Mouse (Mus musculus) yolk sac, embryonic 10.5 days (tissue): ENCODE results near the gene Chmp5.
A peak's percentile ranks its signal among the peaks of the same experiment; 100 is the strongest.
"Not testable (repeated sequence)": the region's sequence is repeated elsewhere in the genome, so short reads cannot be mapped to it uniquely, and the experiment has no call there.

Experiments
- DNase-seq: peaks from one replicate; pipeline ENCODE4 v3.0.0-alpha.2; 2017; ENCODE audit warnings: low spot score

Chmp5 gene

DNA sequence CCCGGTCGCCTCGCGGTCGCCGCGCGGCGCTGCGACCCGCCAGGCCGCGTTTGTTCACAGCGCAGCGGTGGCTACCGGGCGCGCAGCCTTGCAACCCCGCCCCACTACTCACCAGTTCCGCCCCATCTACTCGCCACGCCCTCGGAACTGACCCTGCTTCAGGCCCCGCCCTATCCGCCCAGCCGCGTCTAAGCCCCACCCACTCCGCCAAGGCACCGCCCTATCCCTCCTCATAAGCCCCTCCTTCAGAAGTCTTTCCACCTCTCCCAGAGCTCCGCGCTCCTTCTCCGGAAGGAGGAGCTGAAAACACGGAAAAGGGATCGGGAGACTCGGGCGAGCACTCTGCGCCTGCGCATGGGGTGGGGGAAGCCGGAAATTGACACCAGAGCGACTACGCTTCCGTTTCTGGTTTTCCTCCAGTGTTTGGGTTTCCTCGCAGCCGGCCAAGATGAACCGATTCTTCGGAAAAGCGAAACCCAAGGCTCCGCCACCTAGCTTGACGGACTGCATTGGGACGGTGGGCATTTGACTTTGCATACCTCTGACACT lies at the start of gene Chmp5, which contains the start of gene Bag1:
TSS of gene Chmp5 (plus strand) at position 248 of the 549 bp plus-strand sequence.
TSS of gene Bag1 (minus strand) at position 135 of the 549 bp plus-strand sequence.
- DNase-seq, result peak; percentile 100

DNA sequence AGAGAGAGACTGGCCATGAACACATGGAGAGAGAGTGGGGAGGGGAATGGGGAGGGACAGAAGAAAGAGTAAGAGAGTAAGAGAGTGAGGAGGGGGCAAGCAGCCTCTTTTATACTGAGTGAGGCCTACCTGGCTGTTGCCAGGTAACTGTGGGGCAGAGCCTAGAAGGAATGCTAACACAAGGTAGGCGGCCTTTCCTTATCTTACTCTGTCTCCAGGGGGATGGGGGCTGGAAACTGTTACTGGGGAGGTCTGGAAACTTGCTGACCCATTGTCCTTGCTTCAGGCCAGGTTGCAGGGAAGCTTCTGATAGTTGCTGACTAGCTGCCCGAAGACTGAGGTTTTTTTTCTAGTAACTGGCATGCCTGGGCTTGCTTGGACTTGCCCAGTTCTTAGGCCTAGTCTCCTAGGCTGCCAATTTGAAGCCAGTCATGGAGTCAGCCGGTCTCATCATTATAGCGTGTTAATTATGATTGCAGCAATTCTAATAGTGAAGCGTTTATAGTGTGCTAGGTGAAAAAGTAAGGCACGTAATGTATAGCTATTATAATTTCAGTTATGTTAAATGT lies 49.6 kb upstream of the Chmp5 start:
- peak; percentile 79 for DNase-seq

DNA sequence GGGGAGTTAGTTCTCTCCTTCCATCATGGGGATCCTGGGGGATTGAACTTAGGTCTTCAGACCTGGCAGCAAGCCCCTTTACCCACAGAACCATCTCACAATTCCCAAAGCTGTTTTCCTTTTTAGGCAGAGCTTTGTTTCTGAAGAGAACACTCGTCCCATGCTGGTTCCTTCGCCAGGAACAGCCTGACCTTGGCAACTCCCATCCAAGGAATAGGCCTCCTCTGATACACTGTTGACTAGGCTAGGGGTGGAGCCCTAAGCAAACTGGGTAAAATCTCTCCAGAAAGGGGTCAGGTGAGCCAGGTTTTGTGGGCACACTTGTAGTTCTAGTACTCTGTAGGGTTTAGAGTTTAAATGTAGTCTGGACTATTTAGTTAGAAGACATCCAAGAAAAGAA lies 48.9 kb upstream of the Chmp5 start:
- DNase-seq, result no peak

DNA sequence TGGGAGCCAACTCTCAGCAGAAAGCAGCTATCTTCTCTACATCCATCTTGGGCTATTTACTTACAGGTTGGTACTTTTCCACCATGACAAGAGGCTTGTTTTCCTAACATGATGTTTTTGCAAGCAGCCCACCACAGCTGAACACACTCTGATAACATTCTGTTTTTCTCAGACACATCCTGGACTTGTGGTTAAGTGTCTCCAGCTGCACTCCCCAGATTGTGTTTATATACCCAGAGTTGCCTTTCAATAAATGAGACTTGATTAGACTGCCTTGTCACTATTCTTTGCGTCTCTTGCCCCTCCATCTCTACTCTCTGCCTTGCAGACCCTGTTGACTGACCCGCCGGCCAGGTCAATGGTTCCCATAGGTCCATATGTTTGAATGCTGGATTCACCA lies 48.1 kb upstream of the Chmp5 start:
- no peak for DNase-seq

DNA sequence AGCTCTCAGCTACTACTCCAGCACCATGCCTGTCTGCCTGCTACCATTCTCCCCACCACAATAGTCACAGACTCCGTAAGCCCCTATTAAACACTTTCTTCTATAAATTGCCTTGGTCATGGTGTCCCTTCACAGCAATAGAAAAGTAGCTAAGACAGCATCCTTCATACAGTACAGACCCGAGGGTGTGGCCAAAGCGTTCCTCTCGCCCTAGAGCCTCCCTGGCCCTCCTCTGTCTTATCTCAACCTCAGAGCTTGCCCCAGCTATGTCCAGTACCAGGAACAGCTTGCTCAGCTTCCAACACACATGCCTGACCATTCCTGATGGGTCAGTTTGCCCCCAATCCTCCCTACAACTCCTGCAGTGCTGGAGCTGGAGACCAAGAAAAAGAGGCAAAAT lies 47.6 kb upstream of the Chmp5 start:
- DNase-seq, result no peak

DNA sequence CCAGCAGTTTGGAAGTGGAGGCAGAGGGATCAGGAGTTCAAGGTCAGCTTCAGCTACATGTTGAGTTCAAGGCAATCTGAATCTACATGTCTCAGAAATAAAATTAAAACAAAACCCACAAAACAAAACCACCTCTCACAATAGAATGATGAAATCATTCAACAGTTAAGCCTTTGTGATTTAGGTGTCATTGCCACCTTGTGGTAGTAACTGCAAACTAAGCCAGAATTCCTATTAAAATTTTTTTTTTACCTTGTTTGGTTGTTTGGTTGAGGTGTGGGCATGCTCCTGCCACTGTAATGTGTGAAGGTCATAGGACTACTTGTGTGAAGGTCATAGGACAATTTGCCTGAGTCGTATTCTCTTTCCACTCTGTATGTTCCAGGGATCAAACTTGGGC lies 41.9 kb upstream of the Chmp5 start:
- no peak for DNase-seq

DNA sequence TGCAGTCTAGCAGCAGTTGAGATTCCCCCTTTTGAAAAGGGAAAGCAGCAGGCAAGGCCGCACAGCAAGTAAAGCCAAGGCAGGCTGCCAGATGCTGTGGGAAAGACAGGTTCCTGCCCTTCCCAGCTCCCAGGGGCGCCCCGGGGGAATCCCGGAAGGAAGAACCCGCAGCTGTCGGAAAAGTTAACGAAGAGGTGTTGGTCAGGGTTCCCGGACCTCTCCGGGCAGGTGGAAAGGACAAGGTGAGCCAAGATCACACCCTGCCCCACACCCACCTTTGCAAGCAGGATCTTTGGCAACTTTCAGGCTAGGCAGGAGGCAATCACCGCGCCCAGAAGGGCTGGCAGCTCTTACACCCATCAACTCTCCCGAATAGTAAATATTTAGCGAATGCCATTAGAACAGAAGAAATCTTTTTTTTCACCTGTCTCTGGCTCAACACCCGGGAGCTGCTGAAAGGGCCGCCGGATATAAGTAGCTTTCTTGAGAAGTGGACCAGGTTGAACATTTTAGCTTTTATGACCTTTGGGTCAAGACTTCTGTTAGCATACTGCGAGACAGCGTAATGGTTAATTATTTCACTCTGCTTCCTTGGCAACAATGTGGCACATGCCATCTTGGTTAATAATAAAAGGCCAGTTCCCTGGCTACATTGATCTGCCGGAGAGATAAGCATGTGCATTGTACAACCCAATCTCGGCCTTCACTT lies 39.8 kb upstream of the Chmp5 start:
- peak; percentile 25 for DNase-seq

DNA sequence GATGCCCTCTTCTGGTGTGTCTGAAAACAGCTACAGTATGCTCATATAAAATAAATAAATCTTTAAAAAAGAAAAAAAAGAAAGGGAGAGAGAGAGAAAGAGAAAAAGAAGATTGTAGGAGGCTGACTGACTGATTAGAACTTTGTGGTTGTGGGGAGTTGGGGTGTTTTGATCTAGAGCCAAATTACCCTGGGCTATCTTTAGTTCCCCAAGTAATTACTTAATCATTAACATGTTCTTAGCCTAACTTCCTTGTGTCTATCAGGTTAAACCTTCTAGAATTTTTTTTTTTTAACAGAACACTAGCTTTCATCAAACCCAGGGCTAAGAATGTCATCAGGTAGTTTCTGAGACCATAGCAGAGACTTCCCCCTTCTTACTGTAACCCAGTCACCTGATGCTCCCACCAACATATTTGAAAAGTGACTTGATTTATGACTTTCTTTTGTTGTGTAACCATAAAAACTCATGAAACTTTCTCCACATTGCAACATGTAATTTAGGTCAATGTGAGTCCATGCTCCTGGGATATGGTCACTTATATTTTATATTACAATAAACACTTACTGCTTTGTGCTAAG lies 33.8 kb upstream of the Chmp5 start:
- DNase-seq, result no peak

DNA sequence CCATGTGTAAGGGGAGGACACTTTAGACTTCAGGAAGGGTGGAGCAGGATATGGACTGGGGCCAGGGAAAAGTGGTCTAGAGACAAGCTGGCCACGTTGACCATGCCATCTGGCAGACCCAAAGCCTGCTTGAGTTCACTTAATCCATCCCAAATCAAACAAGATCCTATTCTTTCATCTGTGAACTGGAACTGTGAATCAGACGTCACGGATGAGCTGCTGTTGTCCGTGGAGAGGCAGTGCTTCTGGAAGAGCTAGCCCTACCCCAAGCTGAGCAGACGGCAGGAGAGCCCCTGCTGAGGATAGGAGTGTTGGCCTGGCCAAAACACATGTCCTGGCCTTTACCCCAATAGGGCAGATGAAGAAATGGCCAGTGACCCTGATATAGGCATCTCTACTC lies 32.3 kb upstream of the Chmp5 start:
- no peak for DNase-seq

DNA sequence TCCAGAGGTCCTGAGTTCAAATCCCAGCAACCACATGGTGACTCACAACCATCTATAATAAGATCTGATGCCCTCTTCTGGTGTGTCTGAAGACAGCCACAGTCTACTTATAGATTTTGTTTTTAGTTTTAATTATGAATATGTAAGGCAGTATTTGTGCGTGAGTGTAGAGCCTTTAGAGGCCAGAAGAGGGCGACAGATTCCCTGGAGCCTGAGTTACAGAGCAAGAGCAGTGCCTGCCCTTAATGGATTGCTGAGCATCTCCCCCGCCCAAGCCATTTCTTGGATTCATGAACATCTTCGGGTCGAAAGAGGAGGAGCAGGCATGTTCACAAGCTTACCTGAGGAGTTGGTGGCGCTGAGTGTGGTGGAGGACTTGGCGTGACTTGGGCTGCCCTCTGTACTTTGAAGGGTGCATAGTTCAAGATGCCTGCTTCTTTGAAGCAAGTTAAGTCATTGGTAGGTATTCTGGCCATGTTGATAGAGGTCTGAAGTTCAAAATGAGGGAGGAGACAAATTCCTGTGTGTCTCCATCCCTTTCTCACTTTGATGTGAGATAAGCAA lies 31.5 kb upstream of the Chmp5 start:
- no peak for DNase-seq

DNA sequence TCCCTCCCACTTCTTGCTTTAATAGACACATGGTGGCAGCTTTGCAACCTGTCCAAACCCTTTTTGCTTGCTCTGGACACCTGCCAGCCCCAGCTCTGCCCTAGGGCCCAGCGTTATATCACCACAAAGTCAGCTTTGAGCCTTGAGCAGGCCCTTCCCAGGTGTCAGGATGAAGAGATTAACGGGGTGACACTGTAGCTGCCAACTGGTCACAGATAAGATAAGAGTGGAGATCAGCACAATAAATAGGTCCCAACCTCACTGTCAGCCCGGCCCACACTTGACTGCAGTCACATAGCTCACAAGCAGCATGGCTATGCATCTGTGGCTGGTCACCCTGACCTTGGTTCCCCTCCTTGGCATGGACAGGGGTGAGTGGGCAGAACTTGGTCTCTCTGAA lies 28.4 kb upstream of the Chmp5 start, which contains the start of gene Spink4:
TSS of gene Spink4 (plus strand) at position 268 of the 400 bp plus-strand sequence.
- no peak for DNase-seq

DNA sequence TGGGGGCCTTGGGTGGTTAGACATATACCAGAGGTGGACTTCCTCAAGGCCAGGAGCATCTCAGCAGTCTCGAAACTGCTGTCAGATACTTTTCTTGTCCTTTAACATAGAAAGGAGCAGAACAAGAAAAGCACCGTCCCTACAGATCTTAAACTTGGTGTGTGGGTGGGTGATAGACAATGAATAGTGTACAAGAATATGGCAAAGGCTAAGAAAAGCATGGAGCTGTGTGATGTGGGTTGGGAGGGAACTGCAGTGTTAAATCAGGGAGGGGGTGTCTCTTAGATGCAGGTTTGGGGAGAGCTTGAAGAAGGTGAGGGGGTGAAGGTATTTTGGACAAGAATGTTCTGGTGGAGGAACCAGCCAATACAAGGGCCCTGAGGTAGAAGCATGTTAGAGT lies 27.6 kb upstream of the Chmp5 start:
- no peak for DNase-seq

DNA sequence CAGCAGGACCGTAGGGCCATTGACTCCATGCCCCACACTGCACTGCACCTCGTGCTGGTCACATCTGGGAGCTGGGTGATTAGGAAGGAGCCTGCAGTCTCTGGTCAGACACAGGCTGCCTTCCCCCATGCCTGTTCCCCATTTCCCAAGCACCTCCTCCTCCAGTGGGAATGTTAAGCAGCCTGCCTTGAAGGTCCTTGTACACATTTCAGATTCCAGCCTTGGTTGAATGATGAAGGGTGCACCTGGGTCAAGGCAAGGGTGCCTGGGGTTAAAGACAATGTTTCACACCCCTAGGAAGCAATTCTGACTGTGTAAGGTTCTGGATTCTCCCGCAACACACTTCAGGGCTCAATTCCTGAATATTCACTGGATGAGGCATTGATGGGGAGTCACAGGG lies 26.9 kb upstream of the Chmp5 start:
- no peak for DNase-seq

DNA sequence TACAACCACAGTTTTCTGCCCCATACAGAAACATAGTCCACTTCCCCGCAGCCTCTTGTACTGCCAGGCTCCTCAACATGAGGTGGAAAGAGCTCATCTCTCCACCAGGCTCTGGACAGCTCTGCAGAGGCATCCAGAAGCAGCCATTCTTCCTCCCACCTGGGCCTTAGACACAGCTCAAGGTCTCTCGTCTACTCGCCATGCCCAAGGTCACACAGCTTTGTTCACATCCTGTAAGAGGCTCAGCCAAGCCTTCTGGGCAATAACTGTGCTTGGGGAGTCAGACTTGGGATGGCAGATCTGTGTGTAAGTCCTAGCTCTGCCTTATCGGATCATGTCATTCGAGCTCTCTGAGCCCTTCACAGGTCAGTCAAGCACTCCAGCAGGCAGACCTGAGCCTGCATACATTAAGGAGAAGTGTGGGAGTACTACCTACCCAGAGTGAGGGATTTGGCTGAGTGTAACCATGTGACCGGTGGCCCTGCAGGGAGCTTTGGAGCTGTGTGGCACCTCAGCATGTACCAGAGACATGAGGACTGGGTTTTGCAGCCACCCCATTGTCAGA lies 25.0 kb upstream of the Chmp5 start:
- DNase-seq, result no peak

DNA sequence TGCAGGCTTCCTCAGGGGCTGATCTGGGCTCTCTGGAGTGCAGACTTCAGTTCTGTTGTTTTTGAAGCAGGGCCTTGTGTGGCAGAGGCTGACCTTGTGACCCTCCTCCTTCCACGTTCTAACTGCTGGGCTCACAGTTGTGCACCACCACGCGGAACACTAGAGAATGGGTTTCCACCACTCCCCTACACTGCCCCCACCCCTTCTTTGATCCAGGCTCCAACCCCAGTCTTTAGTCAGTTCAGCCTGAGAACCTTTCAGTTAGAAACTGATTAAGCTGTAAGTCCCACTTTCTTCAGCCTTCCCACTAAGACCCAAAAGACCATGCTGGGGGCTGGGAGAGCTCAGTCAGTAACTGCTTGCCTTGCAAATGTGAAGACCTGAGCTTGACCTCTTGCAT lies 22.6 kb upstream of the Chmp5 start:
- no peak for DNase-seq

DNA sequence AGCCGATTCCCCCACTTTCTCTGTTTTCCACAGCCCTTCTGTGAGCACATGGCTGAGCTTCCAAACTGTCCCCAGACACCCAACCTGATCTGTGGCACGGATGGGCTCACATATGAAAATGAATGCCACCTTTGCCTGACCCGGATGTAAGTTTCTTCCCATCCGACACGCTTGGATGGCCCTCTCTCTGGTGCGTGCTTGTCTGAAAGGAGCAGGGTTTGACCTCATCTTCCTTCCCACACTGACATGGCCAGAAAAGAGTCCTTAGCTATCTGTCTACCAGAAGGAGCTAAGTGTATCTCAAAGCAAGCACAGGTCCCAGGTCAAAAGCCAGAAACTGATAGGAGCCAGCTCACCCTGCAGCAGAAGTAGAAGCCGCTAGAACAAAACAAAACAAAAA lies 19.2 kb upstream of the Chmp5 start:
- DNase-seq, result no peak

DNA sequence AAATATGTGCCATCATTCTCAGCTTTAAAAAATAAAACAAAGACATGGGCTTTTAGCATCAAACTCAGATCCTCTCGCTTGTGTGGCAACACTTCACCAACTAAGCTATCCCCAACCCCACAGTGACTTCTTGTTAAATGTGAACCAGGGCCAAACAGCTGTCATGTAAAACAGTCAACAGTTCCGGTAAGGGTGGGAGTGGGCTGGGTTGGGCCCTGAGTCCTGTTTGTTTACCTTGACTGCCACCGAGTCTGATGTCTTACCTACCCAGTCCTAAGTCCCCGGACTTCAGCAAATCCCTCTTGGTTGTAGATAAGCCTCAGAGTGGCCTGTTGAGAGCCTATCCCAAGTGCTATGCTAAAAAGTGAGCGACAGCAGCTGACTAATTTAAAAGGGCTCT lies 14.5 kb upstream of the Chmp5 start:
- peak; percentile 32 for DNase-seq

DNA sequence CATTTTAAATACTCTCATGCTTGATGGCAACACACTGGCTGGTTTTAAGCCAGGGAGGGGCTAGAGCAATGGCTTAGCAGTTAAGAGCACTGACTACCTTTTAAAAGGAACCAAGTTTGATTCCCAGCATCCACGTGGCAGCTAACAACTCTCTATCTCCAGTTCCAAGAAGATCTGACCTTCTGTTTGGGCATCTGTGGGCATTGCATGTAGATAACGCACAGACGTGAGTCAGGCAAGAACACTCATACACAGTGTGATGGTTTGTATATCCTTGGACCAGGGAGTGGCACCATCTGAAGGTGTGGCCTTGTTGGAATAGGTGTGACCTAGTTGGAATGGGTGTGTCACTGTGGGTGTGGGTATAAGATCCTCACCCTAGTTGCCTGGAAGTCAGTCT lies 13.8 kb upstream of the Chmp5 start:
- DNase-seq, result not testable (repeated sequence)

DNA sequence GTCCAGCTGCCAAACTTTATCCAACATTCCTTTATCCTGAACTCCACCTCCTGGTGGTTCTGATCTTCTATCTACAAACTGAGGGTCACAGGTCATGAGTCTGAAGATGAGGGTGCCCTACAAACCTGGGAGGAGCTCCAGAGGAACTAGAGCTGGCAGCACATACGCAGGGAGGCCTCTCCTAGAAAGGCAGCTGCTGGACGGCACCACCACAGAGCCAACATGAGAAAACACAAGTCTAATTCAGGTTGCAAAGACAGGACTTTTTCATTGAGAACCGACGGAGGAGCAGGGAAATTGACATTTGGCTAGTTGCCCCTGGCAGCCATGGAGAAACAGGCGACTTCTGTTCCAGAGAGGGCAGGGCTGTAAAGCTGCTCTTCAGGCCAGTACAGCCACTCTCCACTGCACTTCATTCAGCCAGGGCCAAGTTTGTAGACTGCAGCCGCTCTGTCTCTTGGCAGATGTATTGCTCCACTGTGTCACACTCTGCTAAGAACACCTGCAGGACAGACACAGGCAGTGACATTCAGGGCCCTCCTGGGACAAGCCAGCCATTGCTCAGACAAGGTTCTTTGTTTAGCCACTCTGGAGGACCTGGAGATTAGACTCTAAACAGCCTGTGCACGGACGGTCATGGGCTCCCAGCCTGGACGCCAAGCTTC lies 11.9 kb upstream of the Chmp5 start:
- no peak for DNase-seq

DNA sequence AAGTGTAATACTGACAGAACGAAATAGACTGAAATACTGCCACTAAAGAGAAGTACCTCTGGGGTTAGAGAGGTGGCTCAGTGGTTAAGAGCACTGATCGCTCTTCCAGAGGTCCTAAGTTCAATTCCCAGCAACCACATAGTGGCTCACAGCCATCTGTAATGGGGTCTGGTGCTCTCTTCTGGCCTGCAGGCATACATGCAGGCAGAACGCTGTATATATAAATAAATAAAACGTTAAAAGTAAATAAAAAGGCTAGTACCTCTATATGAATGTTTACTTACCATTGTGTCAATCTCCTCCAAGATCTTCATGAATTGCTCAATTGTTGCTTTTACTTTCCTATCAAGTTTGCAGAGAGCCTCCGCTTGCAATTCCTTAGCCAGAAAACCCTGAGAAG lies 9.4 kb upstream of the Chmp5 start:
- DNase-seq, result no peak

DNA sequence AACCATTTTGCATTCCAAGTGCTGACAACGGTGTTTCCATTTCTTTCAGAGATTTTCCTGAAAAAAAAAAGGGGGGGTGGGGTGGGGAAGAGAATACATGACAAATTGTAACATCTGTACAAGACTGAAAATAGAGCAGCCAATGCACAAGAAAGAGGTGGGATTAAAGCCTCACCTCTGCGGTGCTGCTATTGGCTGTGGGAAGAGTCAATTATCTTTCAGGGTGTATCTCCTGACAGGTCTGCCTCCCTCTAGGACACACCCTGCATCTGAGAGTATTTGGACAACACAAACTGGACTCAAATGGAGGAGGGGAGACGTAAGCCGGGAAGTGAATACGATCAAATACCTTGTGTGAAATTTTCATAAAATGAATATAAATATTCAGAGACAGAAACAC lies 4.6 kb upstream of the Chmp5 start:
- no peak for DNase-seq

DNA sequence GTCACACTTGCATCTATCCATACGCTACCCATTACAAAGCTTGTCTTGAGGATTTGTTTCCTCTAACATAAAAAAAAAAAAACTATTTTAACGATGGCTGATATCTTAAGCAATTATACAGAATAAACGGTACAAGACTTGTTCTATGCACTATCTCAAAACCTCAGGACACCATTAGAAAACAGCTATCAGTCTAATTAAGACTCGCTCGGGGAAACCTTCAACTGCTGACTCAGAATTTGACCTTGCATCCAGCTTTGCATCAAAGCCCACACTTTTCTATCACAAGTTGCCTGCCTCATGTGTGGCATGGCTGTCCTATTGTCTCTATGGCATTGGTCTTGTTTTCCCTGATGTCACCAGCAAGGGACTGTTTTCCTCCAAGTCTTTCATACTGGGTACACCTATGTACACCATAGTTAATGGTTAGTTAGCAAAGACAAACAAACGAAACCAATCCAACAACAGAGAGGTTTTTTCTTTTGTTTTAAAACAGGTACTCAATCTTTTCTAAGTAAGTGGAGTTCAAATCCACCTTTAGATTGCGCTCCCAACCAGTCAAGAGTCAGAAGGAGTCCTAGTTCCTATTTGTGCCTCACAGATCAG lies 1.6 kb upstream of the Chmp5 start:
- DNase-seq, result no peak
